In the genomic region with DNA sequence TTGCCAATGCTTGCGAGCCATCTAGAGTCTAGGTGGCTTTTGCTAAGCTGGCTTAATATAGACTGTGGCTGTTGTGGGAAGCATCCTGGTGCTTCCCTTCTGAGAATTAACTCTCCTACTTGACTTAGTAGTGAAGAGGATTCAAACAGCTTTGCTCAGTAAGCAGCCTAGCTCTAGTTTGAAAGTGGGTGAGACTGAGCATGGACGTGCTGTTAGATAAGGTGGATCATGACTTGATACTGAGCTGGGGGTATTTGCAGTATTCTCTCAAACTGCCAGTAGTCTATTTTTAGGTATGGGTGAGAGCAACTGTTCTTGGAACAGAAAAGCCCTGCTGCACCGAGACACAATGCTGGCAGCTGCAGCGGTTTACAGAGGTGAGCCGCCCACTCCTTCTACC, we compare ENCODE assay signal across 20 mouse cellular contexts. TPM values are rescaled to one million over a fixed set of nuclear protein-coding genes. Genes with fewer than 3 reads are reported as not detected.
DNase-seq lines count a peak whose midpoint lies in the region; ATAC-seq lines count a peak whose summit lies in the region.
"Had no signal": no experiment of that assay in that cellular context is flagged by ENCODE, and none has a peak within 500 bp of the region (broad histone marks: within the 10 kb centered on the region; RNA-seq: fewer than 3 reads in every experiment).

No protein-coding gene starts in this region.

- no peak overlapping the region for H3K4me3 ChIP-seq in liver, embryonic 13.5 days (replicated peaks)
- H3K4me3 ChIP-seq: erythroblast, embryonic 14.5 days; intestine, embryonic 15.5 days; midbrain, embryonic 12.5 days had no signal

- ATAC-seq in liver, embryonic 13.5 days (ENCODE audit: low read depth) = peak; percentile 69
- ATAC-seq: intestine, embryonic 15.5 days; lung, postnatal 0 days had no signal

- DNase-seq in heart, adult 18-20 months = peak; percentile 22 to 28
- no peak for DNase-seq in heart, adult 11 months
- peak; percentile 31 to 33 for DNase-seq in right cerebral cortex, adult 2 months (ENCODE audit: low spot score in 2 of 2)
- no peak for DNase-seq in right cerebral cortex, postnatal 14 days
- no peak for DNase-seq in liver, embryonic 13.5 days
- peak; percentile 50 for DNase-seq in telencephalon, adult 2 months (ENCODE audit: low read depth, low spot score)
- no peak for DNase-seq in kidney, postnatal 4 days
- DNase-seq in spleen, postnatal 10 days (ENCODE audit: low spot score in 2 of 2) = no peak
- DNase-seq: cerebellum, adult 11-12 months; kidney, postnatal 25 days; thymus, postnatal 36 days had no signal

- H3K27ac ChIP-seq in liver, embryonic 13.5 days = no peak overlapping the region
- H3K27ac ChIP-seq: intestine, embryonic 15.5 days; midbrain, embryonic 12.5 days had no signal

- no peak overlapping the region for H3K4me2 ChIP-seq in liver, embryonic 13.5 days
- H3K4me2 ChIP-seq: intestine, embryonic 15.5 days; midbrain, embryonic 12.5 days had no signal

- H3K27me3 ChIP-seq in liver, embryonic 13.5 days = no peaks in the 10 kb centered on the region
- H3K27me3 ChIP-seq: intestine, embryonic 15.5 days; midbrain, embryonic 12.5 days had no signal

- no peaks in the 10 kb centered on the region for H3K4me1 ChIP-seq in liver, embryonic 13.5 days (replicated peaks)
- H3K4me1 ChIP-seq: intestine, embryonic 15.5 days; midbrain, embryonic 12.5 days had no signal

- peaks cover 19% of the 10 kb centered on the region for H3K36me3 ChIP-seq in liver, embryonic 13.5 days
- H3K36me3 ChIP-seq: intestine, embryonic 15.5 days had no signal

- 38% methylated on average over 5 of the region's 5 CpGs for WGBS in liver, embryonic 13.5 days (ENCODE audit: insufficient replicate concordance)

- H3K9me3 ChIP-seq in liver, embryonic 13.5 days (replicated peaks) = no peaks in the 10 kb centered on the region
- H3K9me3 ChIP-seq: intestine, embryonic 15.5 days; midbrain, embryonic 12.5 days had no signal

- no peak overlapping the region for H3K9ac ChIP-seq in liver, embryonic 13.5 days
- H3K9ac ChIP-seq: intestine, embryonic 15.5 days; midbrain, embryonic 12.5 days had no signal

RNA-seq across cellular contexts. Expression of gene Ndufaf5, which starts 32.1 kb away (rescaled TPM):
- 10 to 100 TPM; 34.0 to 36.9 TPM for total RNA-seq in heart, adult 18-20 months (2021)
- 11.4 and 12.4 TPM in 2 replicates for polyA plus RNA-seq in liver, embryonic 13.5 days (2015; fragmentation: Nextera tagmentation; extraction: Ambion mirVana)

RNA-seq across cellular contexts. Expression of gene Esf1, which starts 32.2 kb away (rescaled TPM):
- 10 to 100 TPM; 11.6 to 12.2 TPM for total RNA-seq in heart, adult 18-20 months (2021)
- polyA plus RNA-seq in liver, embryonic 13.5 days (2015; fragmentation: Nextera tagmentation; extraction: Ambion mirVana) = 15.8 and 19.1 TPM in 2 replicates

RNA-seq across cellular contexts. Expression of gene Gm17374, which starts 50.7 kb away (rescaled TPM):
- not detected for total RNA-seq in heart, adult 18-20 months (2021)
- polyA plus RNA-seq in liver, embryonic 13.5 days (2015; fragmentation: Nextera tagmentation; extraction: Ambion mirVana) = not detected in 2 replicates
- total RNA-seq: adrenal gland, postnatal 4 days had no signal
- polyA plus RNA-seq: erythroblast, embryonic 14.5 days; hindbrain, embryonic 11.5 days; intestine, embryonic 15.5 days; limb, embryonic 11.5 days; lung, postnatal 0 days; midbrain, embryonic 12.5 days; neural tube, embryonic 11.5 days; stomach, embryonic 14.5 days had no signal

Comparison
In these comparisons a context has a peak if more than half of its experiments do, and no peak if none do; other contexts are left out.
1. DNase-seq: peak in heart, adult 18-20 months (2 of 2), right cerebral cortex, adult 2 months (2 of 2) and telencephalon, adult 2 months (single experiment); none in heart, adult 11 months (single experiment), right cerebral cortex, postnatal 14 days (single experiment), liver, embryonic 13.5 days (single experiment), kidney, postnatal 4 days (0 of 2) and spleen, postnatal 10 days (0 of 2).